Mouse (Mus musculus) layer of hippocampus, adult 8-10 months (tissue): ENCODE results near the gene Bahd1. TPM values are rescaled to one million over a fixed set of nuclear protein-coding genes. Genes with fewer than 3 reads are reported as not detected.
A peak's percentile ranks its signal among the peaks of the same experiment; 100 is the strongest.

Experiments used
- DNase-seq, 2 experiments: peaks; one replicate each; pipeline ENCODE4 v3.0.0; 2022; ENCODE audit warnings: low spot score in 2 of 2
- total RNA-seq, 4 experiments: library from RNA; stranded (reverse); gene quantifications; 2 replicates each; pipeline ENCODE4 v1.2.4; 2022

Bahd1 gene
- total RNA-seq, 4 experiments from 2014 or later: 48.8 to 57.2 (median 54.9) TPM

DNA sequence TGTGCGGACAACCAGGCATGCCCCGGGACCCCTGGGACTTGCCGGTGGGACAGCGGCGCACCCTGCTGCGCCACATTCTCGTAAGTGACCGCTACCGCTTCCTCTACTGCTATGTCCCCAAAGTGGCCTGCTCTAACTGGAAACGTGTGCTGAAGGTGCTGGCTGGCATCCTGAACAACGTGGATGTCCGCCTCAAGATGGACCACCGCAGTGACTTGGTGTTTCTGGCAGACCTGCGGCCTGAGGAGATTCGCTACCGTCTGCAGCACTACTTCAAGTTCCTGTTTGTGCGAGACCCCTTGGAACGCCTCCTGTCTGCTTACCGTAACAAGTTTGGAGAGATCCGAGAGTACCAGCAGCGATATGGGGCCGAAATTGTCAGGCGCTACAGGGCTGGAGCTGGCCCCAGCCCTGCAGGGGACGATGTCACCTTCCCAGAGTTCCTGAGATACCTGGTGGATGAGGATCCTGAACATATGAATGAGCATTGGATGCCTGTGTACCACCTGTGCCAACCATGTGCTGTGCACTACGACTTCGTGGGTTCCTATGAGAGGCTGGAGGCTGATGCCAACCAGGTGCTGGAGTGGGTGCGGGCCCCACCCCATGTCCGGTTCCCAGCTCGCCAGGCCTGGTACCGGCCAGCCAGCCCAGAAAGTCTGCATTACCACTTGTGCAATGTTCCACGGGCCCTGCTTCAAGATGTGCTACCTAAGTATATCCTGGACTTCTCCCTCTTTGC lies 27.0 kb downstream of the Bahd1 start:
- DNase-seq: no peak

DNA sequence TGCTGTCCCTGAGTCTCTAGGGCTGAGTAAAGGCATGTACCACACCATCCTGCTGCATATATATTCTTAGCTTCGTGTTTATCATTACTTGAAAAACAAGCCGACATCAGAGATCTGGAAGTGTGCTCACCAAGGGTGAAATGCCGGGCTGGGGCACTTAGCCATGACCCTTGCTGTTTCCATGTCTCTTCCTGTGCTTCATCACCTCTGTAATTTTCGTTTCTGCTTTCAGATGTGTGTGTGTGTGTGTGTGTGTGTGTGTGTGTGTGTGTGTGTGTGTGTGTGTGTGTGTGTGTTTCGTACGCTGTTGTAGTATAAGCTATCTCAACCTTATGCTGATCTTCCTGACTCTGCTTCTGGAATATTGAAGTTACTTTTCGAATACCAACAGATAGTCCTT lies 41.2 kb downstream of the Bahd1 start:
- no peak for DNase-seq

DNA sequence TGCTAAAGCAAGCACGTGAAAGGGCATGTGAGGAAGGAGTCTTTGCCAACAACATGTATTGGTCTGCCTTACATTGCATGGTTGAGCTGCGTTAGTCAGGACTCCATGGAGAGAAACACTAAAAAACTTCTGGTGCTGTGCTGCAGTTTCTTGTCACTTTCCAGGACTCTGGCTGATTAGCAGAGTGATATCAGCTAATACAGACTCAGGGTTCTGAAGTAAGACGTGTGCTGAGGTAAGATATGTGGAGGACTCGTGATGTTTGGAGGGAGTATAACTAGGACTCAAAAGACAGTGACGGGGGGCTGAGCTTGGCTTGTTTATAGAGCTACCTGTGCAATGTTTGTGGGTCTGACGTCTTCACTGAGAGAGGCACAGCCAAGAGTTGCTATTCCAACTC lies 43.1 kb downstream of the Bahd1 start:
- no peak for DNase-seq

DNA sequence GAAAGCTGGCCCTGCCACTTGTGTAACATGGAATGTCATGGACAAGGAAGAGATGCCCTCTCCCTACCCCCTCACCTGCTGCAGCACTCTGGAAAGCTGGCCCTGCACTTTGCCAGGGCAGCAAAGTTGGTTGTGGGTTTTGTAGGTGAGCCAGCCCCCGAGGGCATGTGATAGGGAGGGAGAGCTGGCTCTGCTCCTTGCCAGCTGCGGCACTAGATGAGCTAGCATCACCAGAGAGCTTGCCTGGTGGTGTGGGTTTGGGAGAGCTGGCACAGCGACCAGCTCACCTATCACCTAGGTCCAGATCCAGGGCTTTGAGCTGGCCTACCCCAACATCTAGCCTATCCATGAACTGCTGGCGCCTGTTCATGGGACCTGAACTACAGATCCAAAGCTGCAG lies 48.6 kb downstream of the Bahd1 start:
- DNase-seq: no peak

DNA sequence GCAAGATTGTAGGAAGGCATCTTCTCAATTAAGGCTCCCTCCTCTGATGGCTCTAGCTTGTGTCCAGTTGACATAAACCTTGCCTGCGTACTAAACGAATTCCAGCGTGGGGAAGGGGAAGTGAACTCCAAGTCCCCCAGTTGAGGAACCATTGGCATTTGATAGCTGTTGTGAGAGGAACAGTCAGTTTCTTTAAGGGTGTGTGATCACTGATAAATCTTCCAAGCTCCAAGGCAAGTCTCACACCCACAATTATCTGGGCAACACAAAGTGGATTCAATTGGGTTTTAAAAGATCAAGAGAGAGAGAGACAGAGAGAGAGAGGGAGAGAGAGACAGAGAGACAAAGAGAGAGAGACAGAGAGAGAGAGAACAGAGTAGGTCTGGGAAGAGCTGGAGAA lies 49.5 kb downstream of the Bahd1 start:
- DNase-seq: no peak

DNA sequence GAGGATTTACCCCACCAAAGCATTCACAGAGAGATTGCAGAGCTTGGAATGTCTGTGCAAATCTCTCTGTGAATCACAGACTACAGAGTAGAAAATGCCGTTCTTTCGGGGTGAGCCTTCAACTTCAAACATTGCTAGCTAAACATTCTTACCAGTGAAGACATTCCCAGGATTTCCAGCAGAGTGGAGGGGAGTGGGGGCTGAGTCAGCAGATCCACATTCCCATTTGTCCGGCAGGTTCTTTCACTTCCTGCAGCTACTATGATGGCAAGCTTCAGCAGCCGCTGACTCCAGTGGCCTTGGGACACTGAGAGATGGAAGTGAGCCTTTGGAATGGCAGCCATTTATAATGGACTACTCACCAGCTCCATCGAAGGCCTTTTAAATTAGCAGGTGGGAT lies 56.3 kb downstream of the Bahd1 start:
- DNase-seq: no peak

DNA sequence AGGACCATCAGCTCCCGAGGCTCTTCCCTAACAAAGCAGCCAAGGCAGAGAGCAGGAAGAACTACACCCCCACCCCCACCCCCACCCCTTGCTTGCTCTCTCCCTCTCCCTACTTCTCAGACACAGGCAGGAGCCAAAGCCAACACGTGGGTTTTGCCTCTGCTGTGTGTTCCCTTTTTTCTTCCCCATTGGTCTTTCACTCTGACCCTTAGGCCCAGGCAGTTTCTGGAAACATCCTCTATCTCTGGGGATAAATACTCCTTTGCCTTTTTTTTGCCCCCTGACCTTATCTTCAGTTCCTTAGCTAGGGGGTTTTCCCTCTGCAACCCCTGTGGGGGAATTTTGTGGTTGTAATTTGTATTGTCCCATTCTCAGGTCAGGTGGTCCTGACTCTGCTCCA lies 59.5 kb downstream of the Bahd1 start:
- DNase-seq: no peak

DNA sequence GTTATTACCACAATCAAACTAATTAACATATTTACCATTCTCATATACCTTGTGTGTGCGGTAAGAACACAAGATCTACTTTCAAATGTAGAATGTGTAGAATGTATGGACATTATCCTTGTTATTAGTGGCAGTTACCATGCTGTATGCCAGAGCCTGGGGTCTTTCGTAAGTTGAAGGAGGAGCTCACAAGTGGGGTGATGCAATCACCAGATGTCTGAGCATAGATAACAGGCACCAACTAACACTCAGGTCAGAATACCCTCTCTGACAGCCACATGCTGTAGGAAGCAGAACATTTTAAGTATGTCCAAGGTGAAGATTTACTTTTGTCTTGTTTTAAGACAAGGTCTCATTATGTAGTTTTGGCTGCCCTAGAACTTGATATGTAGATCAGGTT lies 60.2 kb downstream of the Bahd1 start:
- no peak for DNase-seq

DNA sequence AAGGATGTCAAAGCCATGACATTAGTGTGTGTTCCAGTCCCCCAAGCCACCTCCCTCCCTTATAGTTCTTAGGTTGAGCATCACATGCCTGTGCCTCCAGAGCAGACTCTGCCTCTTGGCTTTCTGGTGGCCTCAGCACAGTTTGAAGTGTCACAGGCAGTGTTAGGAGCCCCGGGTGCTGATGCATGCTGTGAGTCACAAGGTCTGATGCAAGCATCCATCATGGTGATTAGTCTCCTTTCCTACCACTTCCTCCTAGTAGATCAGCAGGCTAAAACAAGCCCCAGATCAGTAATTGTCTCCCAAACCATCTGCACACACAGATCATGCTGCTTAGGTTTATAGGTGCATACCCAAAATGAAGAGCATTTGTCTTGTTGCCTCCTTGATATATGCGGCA lies 61.4 kb downstream of the Bahd1 start:
- DNase-seq: no peak

DNA sequence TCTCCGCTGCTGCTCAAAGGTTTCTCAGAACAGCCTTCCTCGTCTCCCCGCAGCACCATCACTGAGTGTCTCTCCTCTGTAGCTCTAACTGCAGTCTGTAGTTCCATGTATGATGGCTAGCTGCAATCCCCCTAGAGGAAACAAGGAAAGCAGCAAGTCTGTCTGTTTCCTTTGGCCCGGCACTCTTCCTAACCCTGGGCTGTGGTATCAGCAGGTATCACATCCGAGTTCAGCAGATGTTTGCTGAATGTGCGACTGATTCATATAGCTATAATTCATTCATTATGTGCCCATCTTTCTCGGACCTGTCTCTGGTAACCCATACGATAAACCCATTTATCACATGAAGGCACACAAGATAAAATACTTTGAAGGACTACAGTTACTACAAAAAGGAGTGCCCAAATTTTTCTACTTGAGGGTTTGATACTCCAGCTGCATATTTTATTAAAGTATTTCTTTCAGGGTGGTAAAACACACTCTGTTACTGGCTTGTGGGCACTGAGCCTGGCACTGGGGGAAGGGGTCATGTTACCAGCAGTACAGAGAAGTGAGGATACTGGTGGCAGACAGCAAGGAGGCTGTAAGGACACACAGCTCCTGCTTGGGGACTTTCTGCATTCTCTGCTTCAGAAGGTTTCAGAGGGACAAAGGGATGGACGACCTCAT lies 63.0 kb downstream of the Bahd1 start:
- no peak for DNase-seq

DNA sequence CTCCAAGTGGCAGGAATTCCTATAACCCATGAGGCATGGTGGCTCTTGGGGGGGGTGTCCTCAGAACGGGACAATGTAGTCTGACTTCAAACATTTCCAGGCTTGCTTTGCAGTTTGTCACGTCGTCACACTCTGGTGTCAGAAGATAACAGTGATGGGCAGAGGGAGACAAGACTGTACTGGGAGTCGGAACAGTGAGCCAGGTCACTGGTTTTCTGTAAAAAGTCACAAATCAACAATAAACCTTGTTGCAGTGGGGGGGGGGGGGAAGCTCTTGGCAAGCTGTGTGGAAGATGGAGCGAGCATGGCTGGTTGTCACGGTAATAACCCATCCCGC lies 63.5 kb downstream of the Bahd1 start:
- no peak for DNase-seq

DNA sequence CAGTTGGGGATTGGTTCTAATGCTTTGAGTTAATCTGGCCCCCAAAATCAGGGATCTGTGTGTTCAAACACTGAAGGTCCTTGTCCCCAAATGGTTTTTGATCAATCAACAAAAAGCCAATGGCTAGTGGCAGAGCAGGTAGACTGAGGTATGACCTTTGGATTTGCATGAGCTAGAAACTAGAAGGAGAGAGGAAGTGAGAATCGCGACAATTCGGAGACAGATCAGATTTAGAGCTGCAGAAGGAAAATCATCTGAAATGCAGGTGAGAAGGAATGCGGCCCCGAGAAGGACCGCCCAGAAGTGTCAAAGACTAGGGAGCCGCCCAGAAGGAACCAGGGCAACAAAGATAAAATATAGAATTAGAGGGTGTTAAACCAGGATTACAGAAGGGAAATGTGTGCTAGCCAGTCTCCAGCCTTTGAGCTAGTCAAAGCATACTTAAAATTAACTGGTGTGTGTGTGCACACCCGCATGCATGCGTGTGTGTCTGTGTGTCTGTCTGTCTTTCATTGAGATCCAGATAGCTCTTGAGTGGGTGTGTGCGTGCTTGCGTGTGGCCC lies 69.5 kb downstream of the Bahd1 start:
- DNase-seq: no peak

DNA sequence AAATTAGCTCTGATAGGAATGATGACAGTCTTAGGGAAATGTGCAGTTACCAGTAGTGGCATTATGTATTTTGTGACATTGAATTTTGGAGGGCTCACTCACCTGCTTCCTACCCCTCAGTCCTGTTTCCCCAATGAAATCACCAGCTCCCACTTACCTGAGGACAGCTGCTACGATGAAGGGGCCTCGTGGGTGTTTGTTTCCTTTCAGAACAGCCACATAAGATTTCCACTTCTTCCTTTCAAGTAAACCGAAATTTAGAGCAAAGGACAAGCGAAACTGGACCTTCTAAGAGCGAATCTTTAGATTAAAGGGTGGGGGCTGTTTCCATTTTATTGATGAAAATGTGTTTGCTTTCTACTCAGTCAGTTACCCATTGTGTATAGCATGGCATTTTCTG lies 71.9 kb downstream of the Bahd1 start:
- no peak for DNase-seq

DNA sequence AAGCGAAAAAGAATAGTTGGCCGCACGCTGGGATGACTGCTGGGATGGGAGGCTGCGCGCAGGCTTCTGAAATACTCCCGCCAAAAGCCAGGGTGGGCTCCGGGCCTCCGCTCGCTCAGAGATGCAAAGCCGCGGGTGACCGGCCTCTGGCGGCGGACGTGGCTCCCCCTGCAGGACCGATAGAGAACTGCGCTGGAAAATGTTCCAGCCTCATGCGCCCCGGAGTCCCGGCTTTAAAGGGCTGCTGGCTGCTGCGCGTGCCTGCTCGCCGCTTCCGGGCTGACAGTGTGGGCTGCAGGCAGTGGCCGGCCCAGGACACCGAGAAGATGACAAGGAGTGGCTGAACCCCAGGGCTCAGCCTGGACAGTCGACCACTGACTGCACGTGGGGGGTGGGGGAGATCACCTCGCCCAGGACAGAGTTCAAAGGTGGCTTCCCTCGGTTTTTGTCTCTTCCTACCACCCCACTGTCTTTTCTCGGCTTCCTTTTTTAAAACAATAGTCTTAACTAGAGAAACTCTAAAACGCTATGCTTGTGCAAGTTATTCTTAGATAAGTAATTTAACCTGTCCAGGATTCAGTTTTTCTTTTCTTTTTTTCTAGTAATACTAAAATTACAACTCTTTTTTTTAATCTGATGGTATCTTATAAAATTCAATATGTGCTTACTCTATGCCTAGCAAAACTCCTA lies 72.7 kb downstream of the Bahd1 start:
- DNase-seq: peak; percentile 59 to 88

Other genes starting within 250 kb of the Bahd1 start
- gene Pak6, start 237.1 kb upstream of the Bahd1 start, total RNA-seq: 10 to 100 TPM; 50.7 to 58.1 (median 54.1) TPM
- 10 to 100 TPM; 11.8 to 16.0 (median 12.9) TPM for gene Ankrd63, start 196.4 kb upstream of the Bahd1 start, total RNA-seq
- 1 to 10 TPM; 2.6 to 7.6 (median 4.7) TPM for gene Plcb2, start 171.9 kb upstream of the Bahd1 start, total RNA-seq
- gene Inafm2, start 154.6 kb upstream of the Bahd1 start, total RNA-seq: 10 to 100 TPM; 58.4 to 69.8 (median 63.7) TPM
- 1 to 10 TPM; 6.2 to 8.4 (median 6.6) TPM for gene Ccdc9b, start 137.7 kb upstream of the Bahd1 start, total RNA-seq
- gene Phgr1, start 127.6 kb upstream of the Bahd1 start, total RNA-seq: not detected
- 100 to 1,000 TPM; 231 to 282 (median 253) TPM for gene Disp2, start 120.7 kb upstream of the Bahd1 start, total RNA-seq
- 1 to 10 TPM; 1.1 to 2.0 (median 1.5) TPM for gene Knstrn, start 86.4 kb upstream of the Bahd1 start, total RNA-seq
- 100 to 1,000 TPM in 3 of 4 experiments, 10 to 100 TPM in 1; 98.7 to 127 (median 107) TPM for gene Ivd, start 38.4 kb upstream of the Bahd1 start, total RNA-seq
- 1 to 10 TPM; 3.5 to 4.3 (median 3.8) TPM for gene Chst14, start 26.1 kb downstream of the Bahd1 start, total RNA-seq
- gene Ccdc32, start 129.0 kb downstream of the Bahd1 start, total RNA-seq: 10 to 100 TPM; 45.3 to 60.6 (median 53.9) TPM
- 1 to 10 TPM; 7.4 to 9.4 (median 9.0) TPM for gene Rpusd2, start 134.4 kb downstream of the Bahd1 start, total RNA-seq
- under 1 TPM in 3 of 4 experiments, not detected in 1; 0.14 to 0.48 (median 0.29) TPM for gene Knl1, start 146.7 kb downstream of the Bahd1 start, total RNA-seq
- gene Rad51, start 212.4 kb downstream of the Bahd1 start, total RNA-seq: 1 to 10 TPM in 1 of 4 experiments, under 1 TPM in 3; 0.71 to 2.1 (median 0.84) TPM